Mouse (Mus musculus) layer of hippocampus, postnatal 10 days (tissue): ENCODE data around the gene Ptprq. TPM values are rescaled to one million over a fixed set of nuclear protein-coding genes. Genes with fewer than 3 reads are reported as not detected.
A peak's percentile ranks its signal among the peaks of the same experiment; 100 is the strongest.

Experiments used
- DNase-seq, 2 experiments: peaks; one replicate each; pipeline ENCODE4 v3.0.0; 2021; ENCODE audit warnings: low spot score in 2 of 2
- long read RNA-seq: library from polyadenylated mRNA; stranded (forward); transcript quantifications from one replicate; pipeline ENCODE4 v2.0.0, GENCODE M21; 2023
- total RNA-seq, 2 experiments: library from RNA; stranded (reverse); gene quantifications; 2 replicates each; pipeline ENCODE4 v1.2.3; 2021

Ptprq gene
- total RNA-seq = under 1 TPM; 0.40 to 0.41 TPM
- long read RNA-seq = 0 reads

GRCm38 (mm10) chr10:107719806-107720205, at the start of gene Ptprq:
Gene Ptprq, minus strand, starts transcription at chr10:107720051.
- no peak for DNase-seq

DNA sequence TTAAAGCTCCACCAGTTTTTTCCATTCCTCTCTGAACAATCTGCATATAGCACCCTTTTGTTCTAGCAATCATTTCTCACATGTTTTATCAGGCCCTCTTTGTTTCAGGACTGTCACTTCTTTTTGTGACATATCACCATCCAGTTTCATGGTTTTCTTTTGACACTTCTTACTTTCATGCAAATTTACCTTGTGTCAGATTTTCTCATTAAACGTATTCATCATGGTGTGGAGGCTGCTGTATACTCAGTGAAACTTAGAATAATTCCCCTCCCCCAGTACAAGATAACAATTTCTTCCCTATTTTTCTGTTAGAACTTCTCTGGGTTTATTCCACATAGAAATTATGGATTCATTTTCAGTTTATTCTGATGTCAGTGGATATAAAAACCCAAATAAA, 39.8 kb upstream of the Ptprq start:
- no peak for DNase-seq

- no peak for DNase-seq
Measured at GRCm38 (mm10) chr10:107753471-107753870, 33.6 kb upstream of the Ptprq start.

- DNase-seq = peak; percentile 15 to 34
Measured at GRCm38 (mm10) chr10:107752351-107753143, 32.7 kb upstream of the Ptprq start.

DNA sequence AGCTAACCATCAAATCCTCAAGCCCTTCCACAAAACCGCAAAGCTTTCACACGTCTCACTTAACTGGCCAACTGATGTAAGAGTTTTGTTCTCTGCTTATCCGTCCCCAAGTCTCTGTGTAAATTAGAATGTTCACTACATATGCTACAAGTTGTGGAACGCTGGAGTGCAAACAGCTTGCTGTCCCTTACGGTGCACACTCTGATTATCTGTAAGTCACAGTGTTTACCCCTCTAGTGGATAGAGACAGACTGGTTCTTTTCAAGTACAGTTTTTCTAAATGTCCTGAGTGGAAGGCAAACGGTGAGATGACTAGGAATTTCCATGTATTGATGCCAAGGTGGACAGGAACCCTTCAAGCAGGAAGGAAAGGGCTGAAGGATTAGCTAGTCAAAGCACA, 32.1 kb upstream of the Ptprq start:
- no peak for DNase-seq

GRCm38 (mm10) chr10:107747566-107747965, 27.7 kb upstream of the Ptprq start:
- peak; percentile 21 to 37 for DNase-seq

- DNase-seq = no peak
Measured at GRCm38 (mm10) chr10:107746717-107747116, 26.9 kb upstream of the Ptprq start.

GRCm38 (mm10) chr10:107739815-107740214, 20.0 kb upstream of the Ptprq start:
- no peak for DNase-seq

GRCm38 (mm10) chr10:107737743-107738142, 17.9 kb upstream of the Ptprq start:
- no peak for DNase-seq

DNA sequence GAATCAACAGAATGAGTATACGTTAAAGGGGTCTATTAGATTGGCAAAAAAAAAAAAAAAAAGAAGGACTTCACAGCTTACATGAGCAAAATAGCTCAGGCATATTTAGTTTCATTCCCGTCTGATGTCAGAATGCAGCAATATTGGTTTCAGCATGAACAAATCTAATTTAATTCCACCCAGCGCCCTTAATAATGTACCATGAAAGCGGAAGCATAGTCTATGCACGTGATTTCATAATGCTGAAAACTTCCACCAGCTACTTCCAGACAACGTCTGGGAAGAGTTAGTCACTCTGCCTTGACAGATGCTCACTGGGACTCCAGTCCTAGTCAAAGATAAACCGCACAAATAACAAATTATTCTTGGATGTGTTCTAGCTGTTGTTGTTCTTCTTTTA, 15.6 kb upstream of the Ptprq start:
- no peak for DNase-seq

GRCm38 (mm10) chr10:107734327-107734726, 14.5 kb upstream of the Ptprq start:
- DNase-seq = no peak

DNA sequence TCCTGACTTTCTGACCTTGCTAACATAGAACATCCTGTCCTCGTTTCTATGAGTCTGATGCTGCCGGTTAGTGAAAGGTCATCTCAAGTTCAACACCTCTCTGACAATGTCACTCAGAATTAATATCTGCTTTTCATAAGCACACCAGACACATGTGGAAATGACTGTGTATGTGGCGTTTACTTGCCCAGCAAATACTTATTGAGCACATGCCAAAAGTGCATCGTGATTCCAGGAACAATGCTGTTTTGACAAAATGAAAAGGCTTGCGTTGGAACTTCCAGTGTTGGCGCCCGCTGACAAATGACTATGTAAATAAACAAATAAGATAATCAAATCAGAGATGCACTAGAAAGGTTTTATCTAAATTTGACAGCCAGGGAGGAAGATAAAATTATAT, 5.8 kb upstream of the Ptprq start:
- no peak for DNase-seq

DNA sequence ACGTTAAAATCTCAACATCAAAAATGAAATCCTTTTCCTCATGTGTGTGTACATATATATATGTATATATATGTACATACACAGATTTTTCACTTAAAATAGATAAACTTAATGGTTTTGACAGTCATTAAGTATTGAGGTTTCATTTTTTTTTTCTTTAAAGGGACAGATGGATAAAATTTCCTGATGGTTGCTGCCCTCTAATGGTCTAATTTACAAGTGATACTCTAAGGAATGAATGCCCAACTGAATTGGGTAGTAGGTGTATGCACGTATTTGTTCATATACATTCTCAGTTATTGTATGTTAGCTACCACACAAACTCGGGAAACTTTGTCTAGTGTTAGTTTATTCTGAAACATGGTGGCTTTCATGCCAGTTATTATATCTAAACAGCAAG, 15.4 kb downstream of the Ptprq start:
- DNase-seq = no peak

- no peak for DNase-seq
Measured at GRCm38 (mm10) chr10:107700944-107701343, 18.9 kb downstream of the Ptprq start.

- no peak for DNase-seq
Measured at GRCm38 (mm10) chr10:107698716-107699115, 21.1 kb downstream of the Ptprq start.

DNA sequence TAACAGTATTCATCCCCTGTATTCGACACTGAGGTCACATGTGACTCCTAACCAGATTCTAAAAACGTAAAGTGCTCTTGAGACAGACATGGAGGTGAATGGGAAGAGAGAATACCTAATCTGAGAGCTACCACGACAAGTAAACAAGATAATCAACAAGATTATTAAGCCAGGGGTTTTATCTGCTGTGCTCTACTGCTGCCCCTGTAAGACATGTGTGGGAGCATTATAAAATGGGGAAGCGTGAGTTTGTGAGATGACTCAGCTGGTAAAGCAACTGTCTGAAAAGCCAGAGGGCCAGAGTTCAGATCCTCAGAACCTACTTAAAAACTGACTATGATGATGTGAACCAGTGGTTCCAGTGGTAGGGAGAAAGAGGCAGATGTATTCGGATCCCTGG, 22.7 kb downstream of the Ptprq start:
- no peak for DNase-seq

DNA sequence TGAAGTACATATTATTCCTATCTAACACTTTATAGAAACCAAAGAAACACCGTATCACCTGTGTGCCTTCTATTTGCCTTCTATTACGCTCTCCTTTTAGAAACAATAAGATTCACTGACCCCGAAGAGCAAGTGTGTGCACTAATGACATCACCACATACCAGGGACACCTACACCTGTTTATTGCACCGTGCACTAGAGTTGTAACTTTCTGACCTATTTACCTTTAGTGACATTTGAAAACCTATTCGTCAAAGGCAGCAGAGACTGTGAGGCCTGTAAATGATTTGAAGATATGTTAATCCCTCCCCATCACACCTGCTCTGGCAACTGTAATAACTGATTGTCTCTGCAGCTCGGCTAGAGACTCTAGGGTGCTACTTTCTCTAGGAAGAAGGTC, 32.5 kb downstream of the Ptprq start:
- DNase-seq = no peak

GRCm38 (mm10) chr10:107675994-107676393, 43.9 kb downstream of the Ptprq start:
- no peak for DNase-seq

DNA sequence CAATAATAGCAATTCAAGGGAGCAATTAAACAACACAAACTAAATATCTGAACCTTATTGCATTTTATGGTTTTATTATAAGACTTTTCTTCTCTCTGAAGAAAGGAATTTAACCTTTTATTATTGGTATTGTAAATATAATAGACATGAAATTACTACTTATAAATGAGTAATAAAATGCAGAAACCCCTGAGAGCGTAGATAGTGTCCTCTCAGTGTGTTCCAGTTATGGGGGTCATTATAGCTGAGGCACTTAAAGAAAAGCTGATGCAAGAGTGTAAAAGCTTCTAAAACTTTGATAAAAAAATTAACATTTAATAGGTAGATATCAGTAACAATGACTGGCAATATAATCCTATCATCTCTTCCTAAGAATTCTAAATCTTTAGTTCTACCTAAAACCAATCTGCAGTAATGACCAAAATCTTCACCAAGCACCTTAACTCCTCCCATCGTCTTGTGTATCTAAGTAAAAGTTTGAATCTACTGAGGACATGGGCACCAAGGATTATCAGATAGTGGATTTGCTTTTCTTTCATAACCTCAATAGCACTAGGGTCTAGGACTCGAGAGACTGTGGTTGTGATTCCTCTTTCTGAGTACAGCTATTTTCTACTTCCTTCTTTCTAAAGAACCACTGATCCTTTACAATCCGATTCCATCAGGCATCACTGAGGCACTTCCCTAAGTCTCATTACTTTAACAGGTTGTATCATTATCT, 51.3 kb downstream of the Ptprq start:
- DNase-seq = no peak

DNA sequence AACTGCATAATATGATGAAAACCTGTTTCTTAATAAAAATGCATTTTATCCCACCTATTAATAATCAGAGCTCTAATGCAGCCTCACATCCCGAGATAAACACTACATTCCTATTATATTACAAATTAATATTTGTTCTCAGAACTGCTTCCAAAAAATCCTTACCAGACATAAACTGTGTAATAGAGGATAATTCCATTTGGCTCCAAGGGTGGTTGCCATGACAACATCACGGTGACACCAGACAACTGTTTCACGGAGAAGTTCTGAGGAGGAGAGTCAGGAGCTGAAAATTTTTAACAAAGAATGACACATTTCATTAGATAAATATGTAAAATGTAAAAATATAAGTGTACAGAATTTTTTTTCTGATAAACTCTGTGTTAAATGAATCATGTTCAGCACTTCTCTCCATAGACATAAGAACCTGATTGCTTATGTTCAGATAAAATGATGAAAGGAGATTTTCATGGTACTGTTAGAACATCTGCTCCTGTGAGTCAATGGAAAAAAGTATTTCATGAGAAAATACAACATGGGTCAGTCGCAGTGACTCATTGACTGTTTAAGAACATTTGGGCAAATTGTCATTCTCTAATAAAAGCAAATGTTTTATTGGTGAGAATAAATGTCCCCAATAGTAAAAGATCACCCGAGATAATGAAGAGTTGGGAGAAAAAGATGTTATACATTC, 57.3 kb downstream of the Ptprq start:
- peak; percentile 20 to 49 for DNase-seq

GRCm38 (mm10) chr10:107661970-107662369, 57.9 kb downstream of the Ptprq start:
- DNase-seq = no peak

GRCm38 (mm10) chr10:107659141-107659540, 60.7 kb downstream of the Ptprq start:
- no peak for DNase-seq
